Mouse (Mus musculus) neural tube, embryonic 14.5 days (tissue): ENCODE data around the gene D630045J12Rik. TPM values are rescaled to one million over a fixed set of nuclear protein-coding genes. Genes with fewer than 3 reads are reported as not detected.

Source experiments
- ATAC-seq: fragments of 200-750 bp; cut with Nextera tagmentation; 2 replicates; pipeline ENCODE4 v1.8.0; 2017; ENCODE audit warnings: low read depth, mild to moderate bottlenecking, moderate TSS enrichment, moderate library complexity
- H3K27ac ChIP-seq: fragments of 300-500 bp; sonication (generic); 2 replicates; pipeline ENCODE4 v1.5.1; 2014; ENCODE audit warnings: low read depth, mild to moderate bottlenecking, control low read depth, low read length, moderate library complexity, mixed read lengths
- H3K27me3 ChIP-seq: fragments of 300-500 bp; sonication (generic); 2 replicates; pipeline ENCODE4 v1.6.1; 2014; ENCODE audit warnings: low read length; ENCODE audit not compliant: control insufficient read depth, insufficient read depth
- H3K36me3 ChIP-seq: fragments of 300-500 bp; sonication (generic); 2 replicates; pipeline ENCODE4 v1.6.1; 2014; ENCODE audit warnings: low read length, mixed read lengths; ENCODE audit not compliant: control insufficient read depth, insufficient read depth
- H3K4me1 ChIP-seq: fragments of 300-500 bp; sonication (generic); 2 replicates; pipeline ENCODE4 v1.6.1; 2014; ENCODE audit warnings: low read length; ENCODE audit not compliant: control insufficient read depth, insufficient read depth
- H3K4me2 ChIP-seq: fragments of 300-500 bp; sonication (generic); 2 replicates; pipeline ENCODE4 v1.6.1; 2014; ENCODE audit warnings: mild to moderate bottlenecking, low read depth, low read length, control low read depth
- H3K4me3 ChIP-seq: fragments of 300-500 bp; sonication (generic); 2 replicates; pipeline ENCODE4 v1.5.1; 2014; ENCODE audit warnings: low read depth, low read length, control low read depth, mixed read lengths
- H3K9ac ChIP-seq: fragments of 300-500 bp; sonication (generic); replicated peaks from 2 replicates; pipeline ENCODE4 v1.6.1; 2014; ENCODE audit warnings: low read depth, mild to moderate bottlenecking, control low read depth, low read length, mixed read lengths
- H3K9me3 ChIP-seq: fragments of 300-500 bp; sonication (generic); 2 replicates; pipeline ENCODE4 v1.6.1; 2016; ENCODE audit warnings: low read length; ENCODE audit not compliant: control insufficient read depth
- WGBS: fragments of 180-500 bp; shearing (Covaris S2); extraction: QIAGEN DNeasy Blood & Tissue Kit; methylation state at CpG from one replicate; pipeline ENCODE4 v1.1.7; 2014; 5-methylcytosine and 5-hydroxymethylcytosine counted together
- polyA plus RNA-seq: library from polyadenylated mRNA; unstranded; fragments of >200 nt; fragmentation: Nextera tagmentation; extraction: Ambion mirVana; gene quantifications from 2 replicates; pipeline ENCODE4 v1.2.1, GENCODE M21; 2014

D630045J12Rik gene
- polyA plus RNA-seq, 1 experiment from 2014 or later: 21.0 TPM

- no peak for ATAC-seq
- 79% methylated on average over 4 of the region's 4 CpGs for WGBS
- Histone ChIP-seq H3K27me3 (no peaks in the 10 kb centered on the region), H3K9ac (no peak overlapping the region), H3K27ac (no peak overlapping the region), H3K4me2 (no peak overlapping the region), H3K4me3 (no peak overlapping the region), H3K9me3 (no peaks in the 10 kb centered on the region), H3K4me1 (no peaks in the 10 kb centered on the region), H3K36me3 (no peaks in the 10 kb centered on the region)
These were observed 173.4 kb downstream of the D630045J12Rik start for GRCm38 (mm10) chr6:38080364-38080763.

- no peak for ATAC-seq
- 91% methylated on average over 3 of the region's 3 CpGs for WGBS
- Histone ChIP-seq H3K4me3 (no peak overlapping the region), H3K27me3 (no peaks in the 10 kb centered on the region), H3K9ac (no peak overlapping the region), H3K9me3 (no peaks in the 10 kb centered on the region), H3K36me3 (no peaks in the 10 kb centered on the region), H3K4me2 (no peak overlapping the region), H3K27ac (no peak overlapping the region), H3K4me1 (no peaks in the 10 kb centered on the region)
These were observed 180.2 kb downstream of the D630045J12Rik start for GRCm38 (mm10) chr6:38073592-38073991.

Other genes starting within 250 kb of the D630045J12Rik start
- gene Svopl, start 207.0 kb downstream of the D630045J12Rik start, polyA plus RNA-seq: 0.57 and 1.1 TPM in 2 replicates
- gene Tmem213, start 144.8 kb downstream of the D630045J12Rik start, polyA plus RNA-seq: not detected in 2 replicates
- 0.44 TPM in 1 of 2 replicates, not detected in the other for gene Atp6v0a4, start 129.4 kb downstream of the D630045J12Rik start, polyA plus RNA-seq
- 7.6 and 10.3 TPM in 2 replicates for gene Zc3hav1l, start 45.2 kb upstream of the D630045J12Rik start, polyA plus RNA-seq
- 0.68 and 0.89 TPM in 2 replicates for gene Zc3hav1, start 100.6 kb upstream of the D630045J12Rik start, polyA plus RNA-seq
- gene Ttc26, start 127.5 kb upstream of the D630045J12Rik start, polyA plus RNA-seq: 4.9 and 5.8 TPM in 2 replicates
- 26.5 and 32.5 TPM in 2 replicates for gene Ubn2, start 179.9 kb upstream of the D630045J12Rik start, polyA plus RNA-seq